Mouse (Mus musculus) lung, postnatal 0 days (tissue): ENCODE data around the gene Olfr1174-ps.

Source experiments
- CTCF ChIP-seq: IDR thresholded peaks from 2 replicates; pipeline ENCODE4 v1.5.1; 2016; ENCODE audit warnings: antibody characterized with exemption, mild to moderate bottlenecking
- EP300 ChIP-seq: IDR thresholded peaks from 2 replicates; pipeline ENCODE4 v1.6.1; 2016; ENCODE audit warnings: antibody characterized with exemption, mild to moderate bottlenecking, control low read depth

DNA sequence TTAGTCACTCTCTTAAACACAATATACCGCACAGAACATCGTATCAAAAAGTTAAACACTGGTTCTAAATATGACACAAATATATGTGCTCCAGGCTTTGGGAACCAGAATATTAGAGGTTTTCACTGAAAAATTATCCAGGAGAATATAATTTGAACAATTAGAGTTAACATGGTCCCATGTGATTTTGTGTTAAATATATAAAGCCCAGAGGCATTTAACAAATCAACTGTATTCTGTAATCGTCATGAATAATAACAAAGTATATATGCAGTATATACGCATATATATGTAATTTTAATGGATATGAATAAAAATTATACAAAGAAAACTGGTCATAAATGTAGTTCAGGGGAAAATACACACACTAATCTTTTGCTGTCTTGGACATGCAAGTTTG is at the start of gene Olfr1174-ps:
- TF ChIP-seq CTCF (no peak), EP300 (no peak)
